Mouse (Mus musculus) kidney, adult 2 months (tissue): Measurements from ENCODE around the gene Rgs14.

Experiments
- CTCF ChIP-seq: fragments of 200-500 bp; conservative IDR thresholded peaks from 2 replicates; pipeline ENCODE4 v1.5.1; 2011; ENCODE audit warnings: low read depth, mild to moderate bottlenecking, control low read depth, low read length, moderate library complexity, mixed read lengths; ENCODE audit not compliant: insufficient read depth, insufficient read length
- POLR2A ChIP-seq: fragments of 200-500 bp; IDR thresholded peaks from one replicate; pipeline ENCODE4 v1.6.1; 2011; ENCODE audit warnings: low read depth, low read length, control low read depth

DNA sequence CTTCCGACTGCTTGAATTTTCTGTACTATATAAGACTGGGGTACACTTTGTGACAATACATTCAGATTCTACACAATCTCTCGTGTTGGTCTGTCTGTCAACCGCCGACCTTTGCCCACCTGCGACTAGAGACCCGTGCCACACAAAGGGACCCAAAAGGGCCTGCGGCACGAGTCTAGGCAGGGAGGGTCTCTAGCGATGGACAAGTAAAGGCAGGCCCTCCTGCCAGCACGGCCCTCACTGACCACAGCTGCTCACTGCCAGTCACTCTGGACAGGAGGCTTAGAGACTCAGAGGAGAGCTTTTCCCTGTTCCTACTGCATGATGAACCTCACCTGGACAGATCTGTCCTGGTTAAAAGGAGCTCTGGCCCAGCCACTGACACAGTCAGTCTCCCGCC is 27.1 kb upstream of the Rgs14 start:
- TF ChIP-seq CTCF (no peak), POLR2A (no peak)
